Mouse (Mus musculus): ENCODE measurements around the gene Vmn2r63.
"Not testable (repeated sequence)": the region's sequence is repeated elsewhere in the genome, so short reads cannot be mapped to it uniquely, and the experiment has no call there.

Vmn2r63 gene

GRCm38 (mm10) chr7:42933722-42934121 lies at the start of gene Vmn2r63:
TSS of gene Vmn2r63 (minus strand) at chr7:42933822.
- not testable (repeated sequence) for DNase-seq (ENCODE audit: low spot score in 2 of 2)

- no peak for DNase-seq (ENCODE audit: low spot score in 2 of 2)
These were observed 47.1 kb upstream of the Vmn2r63 start for GRCm38 (mm10) chr7:42980739-42981138.

GRCm38 (mm10) chr7:42980098-42980497 lies 46.5 kb upstream of the Vmn2r63 start:
- DNase-seq (ENCODE audit: low spot score in 2 of 2) = peak; percentile 1 to 47

GRCm38 (mm10) chr7:42965246-42965645 lies 31.6 kb upstream of the Vmn2r63 start:
- no peak for DNase-seq (ENCODE audit: low spot score in 2 of 2)

GRCm38 (mm10) chr7:42898067-42898466 lies 35.6 kb downstream of the Vmn2r63 start:
- DNase-seq (ENCODE audit: low spot score in 2 of 2) = not testable (repeated sequence)

GRCm38 (mm10) chr7:42878090-42878489 lies 55.5 kb downstream of the Vmn2r63 start:
- no peak for DNase-seq (ENCODE audit: low spot score in 2 of 2)

GRCm38 (mm10) chr7:42866801-42867458 lies 66.7 kb downstream of the Vmn2r63 start, which contains the start of gene Gm2381:
TSS of gene Gm2381 (minus strand) at chr7:42867234.
- not testable (repeated sequence) for DNase-seq (ENCODE audit: low spot score in 2 of 2)
